Mouse (Mus musculus) liver, adult (tissue): ENCODE results near the gene Dtx1.

Experiments used
- GATA4 ChIP-seq: IDR thresholded peaks from 2 replicates; pipeline ENCODE4 v1.6.1; 2014; ENCODE audit warnings: mild to moderate bottlenecking, low read length; ENCODE audit not compliant: insufficient replicate concordance

The Dtx1 gene

GRCm38 (mm10) chr5:120634860-120635259 lies 76.9 kb downstream of the Dtx1 start:
- TF ChIP-seq GATA4 = no peak

- TF ChIP-seq GATA4 = no peak
Observed at GRCm38 (mm10) chr5:120634131-120634530, 77.6 kb downstream of the Dtx1 start, which contains the start of gene Cfap73. Gene Cfap73 (minus strand): TSS chr5:120634235.

- no peak for TF ChIP-seq GATA4
Observed at GRCm38 (mm10) chr5:120631892-120632291, 79.8 kb downstream of the Dtx1 start.

- no peak for TF ChIP-seq GATA4
Observed at GRCm38 (mm10) chr5:120631128-120631527, 80.6 kb downstream of the Dtx1 start.
